Mouse (Mus musculus) midbrain, embryonic 11.5 days (tissue): ENCODE results near the gene Eef2. TPM values are rescaled to one million over a fixed set of nuclear protein-coding genes. Genes with fewer than 3 reads are reported as not detected.

Experiments used
- ATAC-seq: fragments of 200-750 bp; cut with Nextera tagmentation; 2 replicates; pipeline ENCODE4 v1.8.0; 2017; ENCODE audit warnings: moderate TSS enrichment, moderate library complexity; ENCODE audit not compliant: low FRiP score
- DNase-seq: peaks from one replicate; pipeline ENCODE4 v3.0.0; 2015; ENCODE audit warnings: low spot score; ENCODE audit errors: missing footprints
- H3K27ac ChIP-seq: fragments of 300-500 bp; sonication (generic); 2 replicates; pipeline ENCODE4 v1.5.1; 2014; ENCODE audit warnings: low read depth, low read length
- H3K27me3 ChIP-seq: fragments of 300-500 bp; sonication (generic); 2 replicates; pipeline ENCODE4 v1.6.1; 2014; ENCODE audit warnings: mild to moderate bottlenecking, low read length, moderate library complexity, mixed read lengths; ENCODE audit not compliant: control insufficient read depth, insufficient read depth
- H3K36me3 ChIP-seq: fragments of 300-500 bp; sonication (generic); 2 replicates; pipeline ENCODE4 v1.6.1; 2014; ENCODE audit warnings: mild to moderate bottlenecking, low read length, moderate library complexity, mixed read lengths; ENCODE audit not compliant: control insufficient read depth, insufficient read depth
- H3K4me1 ChIP-seq: fragments of 300-500 bp; sonication (generic); 2 replicates; pipeline ENCODE4 v1.6.1; 2014; ENCODE audit warnings: low read length; ENCODE audit not compliant: control insufficient read depth, insufficient read depth
- H3K4me2 ChIP-seq: fragments of 300-500 bp; sonication (generic); 2 replicates; pipeline ENCODE4 v1.6.1; 2014; ENCODE audit warnings: mild to moderate bottlenecking, moderate library complexity
- H3K4me3 ChIP-seq: fragments of 300-500 bp; sonication (generic); 2 replicates; pipeline ENCODE4 v1.5.1; 2014; ENCODE audit warnings: low read depth, low read length
- H3K9ac ChIP-seq: fragments of 300-500 bp; sonication (generic); 2 replicates; pipeline ENCODE4 v1.6.1; 2014; ENCODE audit warnings: low read length
- H3K9me3 ChIP-seq: fragments of 300-500 bp; sonication (generic); 2 replicates; pipeline ENCODE4 v1.6.1; 2016; ENCODE audit warnings: low read length; ENCODE audit not compliant: control insufficient read depth
- WGBS: fragments of 180-500 bp; shearing (Covaris S2); extraction: QIAGEN DNeasy Blood & Tissue Kit; methylation state at CpG from one replicate; pipeline ENCODE4 v1.1.7; 2014; 5-methylcytosine and 5-hydroxymethylcytosine counted together
- polyA plus RNA-seq: library from polyadenylated mRNA; unstranded; fragments of >200 nt; fragmentation: Nextera tagmentation; extraction: Ambion mirVana; gene quantifications from 2 replicates; pipeline ENCODE4 v1.2.1, GENCODE M21; 2014

Eef2 gene
- polyA plus RNA-seq, 1 experiment from 2014 or later: 422 TPM

- no peak overlapping the region for H3K9ac ChIP-seq
- DNase-seq: no peak
- peaks cover 7% of the 10 kb centered on the region for H3K27me3 ChIP-seq
- H3K4me2 ChIP-seq: no peak overlapping the region
- no peaks in the 10 kb centered on the region for H3K9me3 ChIP-seq
- no peak overlapping the region for H3K4me3 ChIP-seq
- no peaks in the 10 kb centered on the region for H3K36me3 ChIP-seq
- ATAC-seq: no peak
- 87% methylated on average over 13 of the region's 13 CpGs for WGBS
- no peak overlapping the region for H3K27ac ChIP-seq
- H3K4me1 ChIP-seq: no peaks in the 10 kb centered on the region
These were observed 23.7 kb downstream of the Eef2 start for GRCm38 (mm10) chr10:81200141-81200540.

- Histone ChIP-seq H3K4me3 (no peak overlapping the region), H3K9me3 (no peaks in the 10 kb centered on the region), H3K4me2 (no peak overlapping the region), H3K9ac (no peak overlapping the region), H3K27ac (no peak overlapping the region), H3K27me3 (peaks cover 2% of the 10 kb centered on the region; the same call in 1 of the 2 replicates), H3K4me1 (no peaks in the 10 kb centered on the region), H3K36me3 (no peaks in the 10 kb centered on the region)
- DNase-seq (no peak), ATAC-seq (no peak)
- 78% methylated on average over 20 of the region's 20 CpGs for WGBS
These were observed 24.3 kb downstream of the Eef2 start for GRCm38 (mm10) chr10:81200605-81201287.

- H3K9ac ChIP-seq: no peak within 1 kb of the TSS
- DNase-seq: no peak
These were observed 25.7 kb downstream of the Eef2 start, which contains the start of gene Nmrk2 for GRCm38 (mm10) chr10:81201807-81202758. Gene Nmrk2 (minus strand): TSS chr10:81202051.

GRCm38 (mm10) chr10:81202978-81203720 lies 26.7 kb downstream of the Eef2 start:
- ATAC-seq: peak; percentile 29; the same call in 1 of the 2 replicates
- Histone ChIP-seq H3K4me2 (no peak overlapping the region), H3K27me3 (no peaks in the 10 kb centered on the region), H3K27ac (no peak overlapping the region), H3K9ac (no peak overlapping the region), H3K36me3 (no peaks in the 10 kb centered on the region), H3K9me3 (no peaks in the 10 kb centered on the region), H3K4me1 (no peaks in the 10 kb centered on the region), H3K4me3 (no peak overlapping the region)
- 72% methylated on average over 8 of the region's 8 CpGs for WGBS
- no peak for DNase-seq

More at GRCm38 (mm10) chr10:81201807-81202758, 25.7 kb downstream of the Eef2 start, which contains the start of gene Nmrk2:
- 63% methylated on average over 13 of the region's 13 CpGs for WGBS
- Histone ChIP-seq H3K27ac (no peak within 1 kb of the TSS), H3K4me3 (no peak within 1 kb of the TSS), H3K27me3 (no peaks in the 10 kb centered on the region), H3K9me3 (no peaks in the 10 kb centered on the region), H3K4me2 (no peak within 1 kb of the TSS), H3K36me3 (no peaks in the 10 kb centered on the region), H3K4me1 (no peaks in the 10 kb centered on the region)
- no peak for ATAC-seq

GRCm38 (mm10) chr10:81204137-81204536 lies 27.7 kb downstream of the Eef2 start:
- ATAC-seq (0 out of 2 replicates have a peak, but pooled peaks have one; percentile 20), DNase-seq (no peak)
- no peaks in the 10 kb centered on the region for H3K36me3 ChIP-seq
- no peak overlapping the region for H3K4me2 ChIP-seq
- no peak overlapping the region for H3K27ac ChIP-seq
- H3K9me3 ChIP-seq: no peaks in the 10 kb centered on the region
- H3K9ac ChIP-seq: no peak overlapping the region
- no peak overlapping the region for H3K4me3 ChIP-seq
- H3K27me3 ChIP-seq: no peaks in the 10 kb centered on the region
- no peaks in the 10 kb centered on the region for H3K4me1 ChIP-seq
- WGBS: 71% methylated on average over 4 of the region's 4 CpGs

- 95% methylated on average over 5 of the region's 5 CpGs for WGBS
- ATAC-seq: no peak
- no peak overlapping the region for H3K27ac ChIP-seq
- no peaks in the 10 kb centered on the region for H3K27me3 ChIP-seq
- no peak overlapping the region for H3K4me3 ChIP-seq
- H3K36me3 ChIP-seq: peaks cover 26% of the 10 kb centered on the region
- no peak for DNase-seq
- H3K9ac ChIP-seq: no peak overlapping the region
- H3K9me3 ChIP-seq: peaks cover 4% of the 10 kb centered on the region
- no peaks in the 10 kb centered on the region for H3K4me1 ChIP-seq
- H3K4me2 ChIP-seq: no peak overlapping the region
These were observed 33.7 kb downstream of the Eef2 start for GRCm38 (mm10) chr10:81210154-81210553.

- H3K27ac ChIP-seq: no peak overlapping the region
- DNase-seq (no peak), ATAC-seq (no peak)
- no peaks in the 10 kb centered on the region for H3K4me1 ChIP-seq
- no peaks in the 10 kb centered on the region for H3K27me3 ChIP-seq
- H3K4me3 ChIP-seq: no peak overlapping the region
- H3K36me3 ChIP-seq: peaks cover 16% of the 10 kb centered on the region
- no peak overlapping the region for H3K4me2 ChIP-seq
- no peaks in the 10 kb centered on the region for H3K9me3 ChIP-seq
- H3K9ac ChIP-seq: no peak overlapping the region
- 95% methylated on average over 6 of the region's 6 CpGs for WGBS
These were observed 39.8 kb downstream of the Eef2 start for GRCm38 (mm10) chr10:81216260-81216659.

- Histone ChIP-seq H3K9me3 (no peaks in the 10 kb centered on the region), H3K27ac (no peak overlapping the region), H3K36me3 (peaks cover 13% of the 10 kb centered on the region), H3K4me2 (no peak overlapping the region), H3K4me3 (no peak overlapping the region), H3K4me1 (no peaks in the 10 kb centered on the region), H3K9ac (no peak overlapping the region), H3K27me3 (no peaks in the 10 kb centered on the region)
- WGBS: 81% methylated on average over 6 of the region's 6 CpGs
- DNase-seq (no peak), ATAC-seq (no peak)
These were observed 40.4 kb downstream of the Eef2 start for GRCm38 (mm10) chr10:81216810-81217209.
